Mouse (Mus musculus): ENCODE measurements around the gene Ubtd1.

GRCm38 (mm10) chr19:41998770-41999548 is 17.4 kb downstream of the Ubtd1 start:
- TF ChIP-seq CTCF (IDR thresholded peaks at IDR 0.05; ENCODE audit: extremely low read depth, insufficient read length, insufficient replicate concordance, low read depth, low read length) = no peak
- TF ChIP-seq POLR2A (IDR thresholded peaks at IDR 0.05; ENCODE audit: low read depth, low read length) = no peak

All from small intestine, adult 2 months (tissue).